Mouse (Mus musculus): Measurements from ENCODE around the gene Ndufa3. TPM values are rescaled to one million over a fixed set of nuclear protein-coding genes. Genes with fewer than 3 reads are reported as not detected.
A peak's percentile ranks its signal among the peaks of the same experiment; 100 is the strongest.

Gene Ndufa3
- polyA plus RNA-seq, 1 experiment from 2014 or later, result 481 TPM

GRCm38 (mm10) chr7:3614021-3614420 lies 3.2 kb upstream of the Ndufa3 start:
- 87% methylated on average over 3 of the region's 3 CpGs for WGBS
- Histone ChIP-seq H3K9me3 (replicated peaks) (no peaks in the 10 kb centered on the region), H3K27me3 (no peaks in the 10 kb centered on the region; the same call in 1 of the 2 replicates), H3K4me2 (no peak overlapping the region), H3K27ac (no peak overlapping the region), H3K4me1 (peaks cover 10% of the 10 kb centered on the region), H3K9ac (no peak overlapping the region), H3K36me3 (ENCODE audit: poor library complexity, severe bottlenecking) (peaks cover 2% of the 10 kb centered on the region; the same call in 1 of the 2 replicates), H3K4me3 (no peak overlapping the region)
- ATAC-seq, result no peak

DNA sequence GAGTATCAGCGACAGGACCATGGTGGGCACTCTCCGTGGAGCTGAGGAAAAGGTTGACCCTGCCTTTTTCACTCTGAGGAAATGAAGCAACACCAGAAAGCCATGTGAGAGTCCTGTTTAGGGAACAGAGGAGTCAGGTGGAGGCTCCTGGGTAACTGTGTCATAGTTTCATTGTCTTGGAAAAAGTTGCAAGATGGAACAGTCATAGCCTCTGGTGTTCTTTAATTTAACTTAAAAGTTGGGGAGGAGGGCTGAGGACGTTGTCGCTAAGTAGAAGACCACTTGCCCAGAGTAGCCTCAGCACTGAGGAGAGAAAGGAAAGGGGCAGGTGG lies 1.1 kb upstream of the Ndufa3 start, which contains the start of gene Oscar:
TSS of gene Oscar (minus strand) at position 101 of the 332 bp plus-strand sequence.
- no peaks in the 10 kb centered on the region for H3K9me3 ChIP-seq (replicated peaks)
- no peak within 1 kb of the TSS for H3K9ac ChIP-seq
- peak within 1 kb of the TSS; percentile 79; the same call in 1 of the 2 replicates for H3K4me3 ChIP-seq
- no peak for ATAC-seq
- H3K36me3 ChIP-seq (ENCODE audit: poor library complexity, severe bottlenecking), result peaks cover 22% of the 10 kb centered on the region
- no peak within 1 kb of the TSS for H3K27ac ChIP-seq
- peaks cover 10% of the 10 kb centered on the region for H3K4me1 ChIP-seq
- H3K4me2 ChIP-seq, result peak within 1 kb of the TSS; percentile 76
- no peaks in the 10 kb centered on the region; the same call in 1 of the 2 replicates for H3K27me3 ChIP-seq
- WGBS, result 87% methylated on average over 4 of the region's 4 CpGs

GRCm38 (mm10) chr7:3616389-3617241 lies 558 bp upstream of the Ndufa3 start:
- H3K27ac ChIP-seq, result no peak overlapping the region
- H3K27me3 ChIP-seq, result no peaks in the 10 kb centered on the region; the same call in 1 of the 2 replicates
- H3K4me2 ChIP-seq, result peak overlapping the region; percentile 76
- peak; percentile 50 for ATAC-seq
- peaks cover 10% of the 10 kb centered on the region for H3K4me1 ChIP-seq
- no peak overlapping the region for H3K9ac ChIP-seq
- H3K4me3 ChIP-seq, result peak overlapping the region; percentile 79
- 42% methylated on average over 6 of the region's 6 CpGs for WGBS
- H3K36me3 ChIP-seq (ENCODE audit: poor library complexity, severe bottlenecking), result peaks cover 26% of the 10 kb centered on the region
- H3K9me3 ChIP-seq (replicated peaks), result no peaks in the 10 kb centered on the region

GRCm38 (mm10) chr7:3629030-3629429 lies 11.9 kb downstream of the Ndufa3 start:
- Histone ChIP-seq H3K27ac (peak overlapping the region; percentile 40; the same call in 1 of the 2 replicates), H3K4me1 (peaks cover 29% of the 10 kb centered on the region), H3K9ac (peak overlapping the region; percentile 84), H3K36me3 (ENCODE audit: poor library complexity, severe bottlenecking) (peaks cover 41% of the 10 kb centered on the region), H3K9me3 (replicated peaks) (no peaks in the 10 kb centered on the region), H3K27me3 (no peaks in the 10 kb centered on the region), H3K4me2 (peak overlapping the region; percentile 97), H3K4me3 (peak overlapping the region; percentile 70)
- ATAC-seq, result peak; percentile 42
- 33% methylated on average over 4 of the region's 4 CpGs for WGBS

- ATAC-seq, result peak; percentile 90
- Histone ChIP-seq H3K4me3 (peak within 1 kb of the TSS; percentile 70), H3K36me3 (ENCODE audit: poor library complexity, severe bottlenecking) (peaks cover 41% of the 10 kb centered on the region), H3K27me3 (no peaks in the 10 kb centered on the region), H3K9ac (peak within 1 kb of the TSS; percentile 84), H3K4me2 (peak within 1 kb of the TSS; percentile 97), H3K4me1 (peaks cover 29% of the 10 kb centered on the region), H3K9me3 (replicated peaks) (no peaks in the 10 kb centered on the region), H3K27ac (peak within 1 kb of the TSS; percentile 40)
- WGBS, result 2% methylated on average over 47 of the region's 47 CpGs
Measured at GRCm38 (mm10) chr7:3629543-3630477, 12.6 kb downstream of the Ndufa3 start, which contains the start of the genes Tfpt and Prpf31. Tfpt (minus strand) TSS chr7:3629929. Prpf31 (plus strand) TSS chr7:3629985.

- peak; percentile 7; the same call in 1 of the 2 replicates for ATAC-seq
- H3K9ac ChIP-seq, result peak overlapping the region; percentile 75
- peaks cover 29% of the 10 kb centered on the region for H3K4me1 ChIP-seq
- no peaks in the 10 kb centered on the region for H3K9me3 ChIP-seq (replicated peaks)
- WGBS, result 63% methylated on average over 3 of the region's 3 CpGs
- no peaks in the 10 kb centered on the region for H3K27me3 ChIP-seq
- peak overlapping the region; percentile 97 for H3K4me2 ChIP-seq
- H3K36me3 ChIP-seq (ENCODE audit: poor library complexity, severe bottlenecking), result peaks cover 41% of the 10 kb centered on the region
- peak overlapping the region; percentile 70 for H3K4me3 ChIP-seq
- no peak overlapping the region for H3K27ac ChIP-seq
Measured at GRCm38 (mm10) chr7:3630478-3630815, 13.3 kb downstream of the Ndufa3 start.

GRCm38 (mm10) chr7:3643412-3643811 lies 26.2 kb downstream of the Ndufa3 start:
- H3K27me3 ChIP-seq, result no peaks in the 10 kb centered on the region
- H3K4me2 ChIP-seq, result peak overlapping the region; percentile 93; the same call in 1 of the 2 replicates
- H3K4me3 ChIP-seq, result no peak overlapping the region
- H3K36me3 ChIP-seq (ENCODE audit: poor library complexity, severe bottlenecking), result peaks cover 46% of the 10 kb centered on the region
- 75% methylated on average over 5 of the region's 5 CpGs for WGBS
- no peak for ATAC-seq
- H3K9me3 ChIP-seq (replicated peaks), result no peaks in the 10 kb centered on the region
- H3K9ac ChIP-seq, result no peak overlapping the region
- H3K4me1 ChIP-seq, result peaks cover 30% of the 10 kb centered on the region
- no peak overlapping the region for H3K27ac ChIP-seq

DNA sequence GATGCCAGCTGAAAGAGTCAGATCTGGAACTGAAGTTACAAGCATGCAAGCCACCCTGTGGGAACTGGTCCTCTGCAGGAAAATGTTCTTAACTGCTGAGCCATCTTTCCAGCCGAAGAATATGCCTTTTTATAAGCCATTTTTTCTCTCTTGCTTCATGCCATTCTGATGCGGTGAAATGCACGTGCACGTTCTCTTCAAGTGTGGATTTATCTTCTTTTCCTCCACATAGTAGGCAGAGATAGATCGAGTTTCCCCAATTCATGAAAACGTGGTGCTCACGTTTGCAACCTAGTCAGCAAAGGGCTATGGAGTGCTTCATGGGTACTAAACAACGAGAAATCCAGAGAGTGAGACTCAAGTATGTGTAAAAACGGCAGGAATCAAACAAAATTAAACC lies 26.7 kb downstream of the Ndufa3 start:
- Histone ChIP-seq H3K9ac (0 out of 2 replicates have a peak overlapping the region, but pooled peaks have one; percentile 1), H3K4me3 (peak overlapping the region; percentile 95), H3K4me1 (peaks cover 34% of the 10 kb centered on the region), H3K9me3 (replicated peaks) (no peaks in the 10 kb centered on the region), H3K27me3 (no peaks in the 10 kb centered on the region), H3K27ac (no peak overlapping the region), H3K36me3 (ENCODE audit: poor library complexity, severe bottlenecking) (peaks cover 42% of the 10 kb centered on the region), H3K4me2 (peak overlapping the region; percentile 93)
- ATAC-seq, result no peak
- 24% methylated on average over 9 of the region's 9 CpGs for WGBS

DNA sequence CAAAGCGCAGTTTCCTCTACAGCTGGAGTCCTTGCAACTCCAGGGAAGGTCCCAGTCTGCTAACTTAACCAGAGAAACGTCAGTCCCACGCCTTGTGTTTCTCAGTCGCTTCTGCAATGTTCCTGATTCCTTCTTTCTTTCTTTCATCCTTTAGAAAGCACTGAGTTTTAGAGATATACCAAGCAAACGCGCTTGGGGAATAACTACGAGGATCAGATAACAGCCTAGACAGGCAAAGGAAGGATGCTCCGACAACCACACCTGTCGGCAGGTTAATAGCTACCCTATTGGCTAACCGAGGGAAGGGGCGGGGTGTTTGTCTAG lies 27.1 kb downstream of the Ndufa3 start:
- peak overlapping the region; percentile 97; the same call in 1 of the 2 replicates for H3K27ac ChIP-seq
- H3K4me3 ChIP-seq, result peak overlapping the region; percentile 95
- 0 out of 2 replicates have a peak overlapping the region, but pooled peaks have one; percentile 1 for H3K9ac ChIP-seq
- no peaks in the 10 kb centered on the region for H3K27me3 ChIP-seq
- H3K36me3 ChIP-seq (ENCODE audit: poor library complexity, severe bottlenecking), result peaks cover 38% of the 10 kb centered on the region
- ATAC-seq, result no peak
- H3K4me1 ChIP-seq, result peaks cover 38% of the 10 kb centered on the region
- WGBS, result 1% methylated on average over 11 of the region's 11 CpGs
- H3K9me3 ChIP-seq (replicated peaks), result no peaks in the 10 kb centered on the region
- peak overlapping the region; percentile 93 for H3K4me2 ChIP-seq

- H3K27ac ChIP-seq, result peak within 1 kb of the TSS; percentile 97
- H3K36me3 ChIP-seq (ENCODE audit: poor library complexity, severe bottlenecking), result peaks cover 32% of the 10 kb centered on the region
- H3K27me3 ChIP-seq, result no peaks in the 10 kb centered on the region
- H3K9ac ChIP-seq, result peak within 1 kb of the TSS; percentile 99
- H3K4me1 ChIP-seq, result peaks cover 43% of the 10 kb centered on the region
- ATAC-seq, result peak; percentile 98
- H3K9me3 ChIP-seq (replicated peaks), result no peaks in the 10 kb centered on the region
- peak within 1 kb of the TSS; percentile 95 for H3K4me3 ChIP-seq
- under 1% methylated on average over 58 of the region's 58 CpGs for WGBS
- H3K4me2 ChIP-seq, result peak within 1 kb of the TSS; percentile 93
Measured at GRCm38 (mm10) chr7:3644672-3645487, 27.7 kb downstream of the Ndufa3 start, which contains the start of gene Cnot3. Cnot3 (plus strand) TSS chr7:3645268.

DNA sequence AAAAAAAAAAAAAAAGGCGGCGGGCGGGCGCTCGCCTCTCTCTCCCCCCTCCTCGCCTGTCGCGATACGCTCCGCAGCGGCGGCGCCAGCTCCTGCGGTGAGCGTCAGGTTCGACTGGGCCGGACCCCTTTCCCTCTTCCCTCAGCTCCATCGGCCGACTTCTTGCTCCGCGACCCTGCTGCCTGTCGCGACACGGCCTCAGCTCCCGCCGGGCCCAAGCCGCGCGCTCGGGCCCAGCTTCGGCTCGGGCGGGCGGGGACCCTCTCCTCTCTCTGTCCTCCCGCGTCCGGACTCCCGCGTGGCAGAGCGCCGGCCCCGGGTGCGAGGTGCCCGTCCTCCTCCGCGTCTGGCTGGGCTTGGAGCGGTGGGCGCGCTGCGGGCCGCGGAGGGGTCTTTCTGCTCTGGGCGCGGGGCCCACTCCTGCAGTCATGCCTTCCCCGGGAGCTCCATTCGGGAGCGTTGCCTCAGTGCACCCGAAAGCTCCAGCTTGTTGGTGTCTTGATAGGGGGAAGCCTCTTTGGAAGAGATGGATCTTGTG lies 28.4 kb downstream of the Ndufa3 start:
- H3K9ac ChIP-seq, result peak overlapping the region; percentile 99
- H3K4me3 ChIP-seq, result peak overlapping the region; percentile 95
- no peaks in the 10 kb centered on the region for H3K9me3 ChIP-seq (replicated peaks)
- no peak; the same call in 1 of the 2 replicates for ATAC-seq
- peaks cover 31% of the 10 kb centered on the region for H3K36me3 ChIP-seq (ENCODE audit: poor library complexity, severe bottlenecking)
- under 1% methylated on average over 51 of the region's 58 CpGs for WGBS
- H3K4me1 ChIP-seq, result peaks cover 43% of the 10 kb centered on the region
- H3K27ac ChIP-seq, result peak overlapping the region; percentile 97
- peak overlapping the region; percentile 93 for H3K4me2 ChIP-seq
- no peaks in the 10 kb centered on the region for H3K27me3 ChIP-seq

All from forebrain, embryonic 13.5 days (tissue).